Mouse (Mus musculus) layer of hippocampus, adult 2 months (tissue): ENCODE results near the gene Slco1c1. TPM values are rescaled to one million over a fixed set of nuclear protein-coding genes. Genes with fewer than 3 reads are reported as not detected.

Experiments used
- DNase-seq, 2 experiments: peaks; one replicate each; pipeline ENCODE4 v3.0.0; 2022; ENCODE audit warnings: low spot score in 2 of 2
- H3K27ac ChIP-seq: fragments of 200-600 bp; 2 replicates; pipeline ENCODE4 v1.8.1; 2022
- H3K4me3 ChIP-seq: fragments of 200-600 bp; 2 replicates; pipeline ENCODE4 v1.8.1; 2022; ENCODE audit warnings: mild to moderate bottlenecking
- CTCF ChIP-seq: fragments of 200-600 bp; conservative IDR thresholded peaks from 2 replicates; pipeline ENCODE4 v1.8.1; 2022; ENCODE audit warnings: antibody characterized with exemption, mild to moderate bottlenecking, moderate library complexity
- long read RNA-seq, 2 experiments: library from polyadenylated mRNA; stranded (forward); transcript quantifications; one replicate each; pipeline ENCODE4 v2.0.0; 2021; ENCODE audit warnings: borderline mapping rate in 2 of 2
- total RNA-seq, 2 experiments: library from RNA; stranded (reverse); gene quantifications; 2 replicates each; pipeline ENCODE4 v1.2.3; 2021

Slco1c1 gene
- total RNA-seq, result 10 to 100 TPM; 41.5 to 51.6 TPM
- long read RNA-seq, experiment 1, transcript Slco1c1-201 (15 exons, 3,178 nt), result major isoform, 35 of 49 reads
- long read RNA-seq, experiment 1, partial matches to known transcripts, result 3 of 49 reads
- long read RNA-seq, experiment 1, other reads (novel, unspliced or antisense), result 9 of 49 reads
- long read RNA-seq, experiment 2, transcript Slco1c1-201 (15 exons, 3,178 nt), result major isoform, 48 of 59 reads
- long read RNA-seq, experiment 2, partial matches to known transcripts, result 4 of 59 reads
- long read RNA-seq, experiment 2, other reads (novel, unspliced or antisense), result 7 of 59 reads

GRCm38 (mm10) chr6:141523747-141524640 lies at the start of gene Slco1c1:
Gene Slco1c1, plus strand, starts transcription at chr6:141524368.
- DNase-seq, result peak; percentile 21 to 42
- Histone ChIP-seq H3K4me3 (peak within 1 kb of the TSS; percentile 54), H3K27ac (peak within 1 kb of the TSS; percentile 91)
- TF ChIP-seq CTCF, result no peak

GRCm38 (mm10) chr6:141474696-141475095 lies 49.5 kb upstream of the Slco1c1 start:
- no peak for TF ChIP-seq CTCF
- no peak overlapping the region for H3K27ac ChIP-seq
- no peak overlapping the region for H3K4me3 ChIP-seq
- no peak for DNase-seq

- TF ChIP-seq CTCF, result no peak
- DNase-seq, result no peak
- Histone ChIP-seq H3K27ac (no peak overlapping the region), H3K4me3 (no peak overlapping the region)
Observed at GRCm38 (mm10) chr6:141485302-141486021, 38.7 kb upstream of the Slco1c1 start.

DNA sequence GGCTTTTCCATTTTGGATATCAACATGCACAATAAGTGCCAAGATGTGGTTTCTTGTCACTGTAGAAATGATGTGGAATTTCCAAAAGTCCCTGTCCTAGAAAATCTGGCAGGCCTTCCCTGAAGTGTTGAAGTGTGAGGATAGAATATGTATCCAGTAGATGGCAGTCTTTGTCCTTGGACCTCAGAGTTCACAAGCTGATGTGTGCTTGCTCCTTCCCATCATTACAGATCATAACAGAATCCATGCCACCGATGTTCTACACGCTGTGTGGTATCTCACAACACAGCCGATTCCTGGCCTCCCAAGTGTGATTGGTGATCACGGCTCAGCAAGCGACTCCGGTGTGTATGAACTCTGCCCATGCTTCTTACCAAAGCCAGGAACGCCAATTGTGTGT lies 36.9 kb upstream of the Slco1c1 start:
- TF ChIP-seq CTCF, result peak; percentile 86
- peak; percentile 15 to 59 for DNase-seq
- Histone ChIP-seq H3K4me3 (peak overlapping the region; percentile 45), H3K27ac (0 out of 2 replicates have a peak overlapping the region, but pooled peaks have one; percentile 49)

GRCm38 (mm10) chr6:141488619-141489018 lies 35.5 kb upstream of the Slco1c1 start:
- peak in 1 of 2 experiments; percentile 65 for DNase-seq
- Histone ChIP-seq H3K4me3 (no peak overlapping the region), H3K27ac (no peak overlapping the region)
- peak; percentile 90 for TF ChIP-seq CTCF

GRCm38 (mm10) chr6:141494909-141495308 lies 29.3 kb upstream of the Slco1c1 start:
- DNase-seq, result no peak
- Histone ChIP-seq H3K27ac (peak overlapping the region; percentile 59), H3K4me3 (no peak overlapping the region)
- no peak for TF ChIP-seq CTCF

DNA sequence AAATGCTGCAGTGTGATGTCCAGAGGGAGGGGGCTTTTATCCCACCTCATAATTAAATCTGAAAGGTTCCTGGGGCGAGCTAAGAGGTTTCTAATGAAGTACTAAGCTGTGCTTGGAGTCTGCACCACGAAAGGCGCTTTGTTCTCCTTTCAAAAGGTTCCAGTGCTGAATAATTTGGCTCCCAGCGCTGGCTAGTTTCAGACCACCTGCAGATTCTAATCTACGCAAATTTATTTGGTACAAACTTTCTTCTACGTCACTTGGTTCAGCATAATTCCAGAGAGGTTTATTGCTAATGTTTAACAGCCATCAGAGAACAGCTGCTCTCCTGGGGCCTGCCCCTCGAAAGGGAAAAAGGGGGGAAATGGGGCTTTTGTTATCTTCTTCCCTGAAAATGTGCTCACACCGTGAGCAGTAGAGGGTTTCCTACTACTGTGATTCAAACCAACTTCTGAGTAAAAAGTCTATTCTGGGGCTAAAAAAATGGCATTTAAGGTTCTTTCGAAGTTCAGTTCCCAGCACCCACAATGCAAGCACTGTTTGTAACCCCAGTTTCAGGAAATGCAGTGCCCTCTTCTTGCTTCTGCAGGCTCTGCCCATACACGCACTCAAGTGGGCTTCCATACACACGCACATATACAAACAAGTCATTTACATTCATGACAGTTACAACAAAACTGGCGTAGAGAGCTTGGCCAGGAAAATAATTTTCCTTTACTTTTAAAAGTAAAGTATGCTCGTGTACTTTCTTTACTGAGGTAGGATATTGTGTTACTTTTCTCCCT lies 28.3 kb upstream of the Slco1c1 start:
- H3K4me3 ChIP-seq, result no peak overlapping the region; the same call in 1 of the 2 replicates
- DNase-seq, result peak in 1 of 2 experiments; percentile 17
- H3K27ac ChIP-seq, result peak overlapping the region; percentile 66
- no peak for TF ChIP-seq CTCF

GRCm38 (mm10) chr6:141499511-141499910 lies 24.7 kb upstream of the Slco1c1 start:
- no peak overlapping the region for H3K4me3 ChIP-seq
- no peak overlapping the region for H3K27ac ChIP-seq
- TF ChIP-seq CTCF, result peak; percentile 73
- DNase-seq, result no peak

DNA sequence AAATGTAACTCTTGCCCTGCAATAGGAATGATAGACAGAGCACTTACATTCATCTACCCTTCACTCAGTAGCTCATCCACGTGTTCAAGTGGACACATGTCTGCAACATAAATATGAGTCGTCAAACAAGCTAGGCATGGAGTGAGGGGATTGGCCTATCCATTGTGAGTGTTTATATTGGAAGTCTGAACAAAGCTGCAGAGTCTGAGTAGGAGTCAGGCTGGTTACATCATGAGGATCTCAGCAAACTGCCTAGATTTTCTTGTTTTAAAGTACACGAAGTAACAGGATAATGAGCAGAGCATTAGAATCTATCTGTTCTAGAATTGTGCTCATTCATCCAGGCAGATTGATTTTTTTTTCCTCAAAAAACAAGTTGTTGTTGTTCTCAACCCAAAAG lies 23.0 kb upstream of the Slco1c1 start:
- Histone ChIP-seq H3K27ac (0 out of 2 replicates have a peak overlapping the region, but pooled peaks have one; percentile 10), H3K4me3 (no peak overlapping the region)
- no peak for DNase-seq
- no peak for TF ChIP-seq CTCF

GRCm38 (mm10) chr6:141522541-141522940 lies 1.6 kb upstream of the Slco1c1 start:
- H3K27ac ChIP-seq, result peak overlapping the region; percentile 91
- DNase-seq, result no peak
- H3K4me3 ChIP-seq, result no peak overlapping the region
- TF ChIP-seq CTCF, result no peak

GRCm38 (mm10) chr6:141525787-141526186 lies 1.6 kb downstream of the Slco1c1 start:
- no peak for TF ChIP-seq CTCF

GRCm38 (mm10) chr6:141530865-141531264 lies 6.7 kb downstream of the Slco1c1 start:
- no peak for TF ChIP-seq CTCF
- peak overlapping the region; percentile 22 for H3K4me3 ChIP-seq
- no peak for DNase-seq

More at GRCm38 (mm10) chr6:141525787-141526186, 1.6 kb downstream of the Slco1c1 start:
- Histone ChIP-seq H3K4me3 (peak overlapping the region; percentile 54), H3K27ac (peak overlapping the region; percentile 91)
- DNase-seq, result peak in 1 of 2 experiments; percentile 10

More at GRCm38 (mm10) chr6:141530865-141531264, 6.7 kb downstream of the Slco1c1 start:
- peak overlapping the region; percentile 82 for H3K27ac ChIP-seq
